Mouse (Mus musculus): ENCODE measurements at regions not wholly inside any gene's neighbourhood (a gene's known extent, or its start where the extent isn't known, plus 50 kb on each side); places are given as distances from the start of the nearest gene placed in this dataset.
"Not testable (repeated sequence)": the region's sequence is repeated elsewhere in the genome, so short reads cannot be mapped to it uniquely, and the experiment has no call there.

- DNase-seq (ENCODE audit: low read depth, low spot score), result no peak
These were observed 263.0 kb upstream of the Nfia start for GRCm38 (mm10) chr4:97509576-97509975.

GRCm38 (mm10) chr4:97505734-97506133 lies 266.8 kb upstream of the Nfia start:
- no peak for DNase-seq (ENCODE audit: low read depth, low spot score)

DNA sequence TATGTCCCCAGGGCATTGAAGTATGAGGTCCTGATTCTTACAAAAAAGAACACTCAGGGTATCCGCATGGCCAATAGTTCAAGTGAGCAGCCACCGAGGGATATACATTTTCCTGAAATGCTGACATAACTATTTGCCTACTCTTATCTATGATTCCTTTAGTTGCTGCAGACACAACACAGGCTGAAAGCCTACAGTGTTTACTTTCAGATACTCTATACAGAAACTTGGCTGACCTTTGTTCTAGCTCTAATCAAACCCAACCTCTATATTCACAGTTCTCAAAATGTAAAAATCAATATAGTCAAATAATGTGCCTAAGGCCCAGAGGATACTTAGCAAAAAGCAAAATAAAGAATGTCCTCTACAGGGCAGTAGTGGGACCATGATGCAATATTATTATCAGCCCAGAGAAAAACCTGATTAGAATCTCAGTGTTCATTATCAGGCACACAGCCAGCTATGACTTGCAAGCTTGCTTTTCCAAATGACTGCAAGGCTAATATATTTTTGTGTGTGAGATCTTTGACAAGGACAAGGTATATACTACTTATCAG lies 281.2 kb upstream of the Nfia start:
- DNase-seq (ENCODE audit: low read depth, low spot score), result no peak

GRCm38 (mm10) chr4:97486354-97486753 lies 286.2 kb upstream of the Nfia start:
- DNase-seq (ENCODE audit: low read depth, low spot score), result no peak

- DNase-seq (ENCODE audit: low read depth, low spot score), result no peak
These were observed 287.3 kb upstream of the Nfia start for GRCm38 (mm10) chr4:97485225-97485624.

DNA sequence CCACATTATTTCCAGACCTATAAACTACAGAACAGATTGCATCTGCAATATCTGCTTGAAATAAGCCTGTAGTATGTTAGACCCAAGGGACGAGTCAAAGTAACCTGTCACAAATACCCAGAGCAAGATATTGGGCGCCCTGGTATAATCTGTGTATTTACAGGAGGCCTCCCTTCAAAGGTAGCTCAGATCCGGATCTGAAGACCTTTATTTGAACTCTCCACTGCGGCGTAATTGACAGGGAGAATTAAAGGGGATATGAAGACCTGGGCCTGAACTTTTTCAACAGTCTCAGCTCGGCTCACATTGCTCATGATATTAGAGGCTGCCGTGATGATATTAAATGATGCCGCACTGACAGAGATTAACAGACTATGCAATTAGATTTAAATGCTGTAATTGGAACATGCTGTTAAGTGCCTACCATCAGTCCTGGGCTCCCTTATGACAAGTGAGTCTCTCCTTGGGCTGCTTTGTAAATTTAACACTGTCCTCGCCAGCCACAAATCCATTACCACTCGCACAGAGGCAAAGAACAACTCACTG lies 289.8 kb upstream of the Nfia start:
- no peak for DNase-seq (ENCODE audit: low read depth, low spot score)

DNA sequence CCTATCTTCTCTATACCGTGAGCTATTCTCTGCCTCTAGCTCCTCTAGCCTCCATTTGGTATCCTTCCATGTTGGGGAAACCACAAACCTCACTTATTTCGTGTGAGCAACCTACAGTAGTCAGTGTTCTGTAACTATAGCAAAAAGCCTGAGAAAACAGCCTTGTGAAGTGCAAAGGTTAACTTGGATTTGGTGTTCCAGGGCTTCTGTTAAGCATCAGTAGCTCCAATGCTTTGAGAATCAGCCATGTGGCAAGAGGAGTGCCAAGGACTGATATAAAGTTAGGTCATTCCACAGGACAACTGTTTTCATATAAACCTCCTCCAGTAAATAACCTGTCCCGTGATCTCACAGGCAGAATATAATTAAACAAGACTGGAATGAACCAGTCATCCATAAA lies 290.7 kb upstream of the Nfia start:
- no peak for DNase-seq (ENCODE audit: low read depth, low spot score)

DNA sequence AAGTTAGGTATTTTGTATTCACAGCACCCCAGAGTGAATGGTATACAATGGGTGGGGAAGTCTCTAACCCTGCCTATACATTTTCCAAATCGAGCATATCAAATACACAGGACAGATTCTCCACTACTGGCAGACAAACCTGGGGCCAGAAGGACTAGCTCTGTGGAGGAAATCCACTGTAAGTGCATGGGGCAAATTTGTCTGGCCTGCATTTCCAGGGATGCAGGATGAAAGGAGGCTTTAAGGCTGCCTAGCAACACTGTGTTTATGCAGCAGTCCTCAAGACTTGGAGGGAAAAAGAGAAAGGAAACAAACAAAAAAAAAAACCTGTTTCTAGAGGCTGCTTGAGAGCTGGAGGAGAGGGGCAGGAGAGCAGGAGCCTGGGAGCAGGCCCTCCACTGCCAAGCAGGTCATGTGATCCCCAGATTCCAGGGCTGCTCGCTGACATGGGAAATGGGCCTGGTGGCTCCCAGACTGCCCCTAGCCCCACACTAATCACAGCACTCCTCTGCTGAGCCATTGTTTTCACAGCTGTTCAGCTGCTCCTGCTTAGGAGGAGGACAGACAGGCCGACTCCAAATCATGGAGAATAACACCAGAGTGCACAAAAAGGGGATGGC lies 293.7 kb upstream of the Gm10192 start:
- DNase-seq (ENCODE audit: low read depth, low spot score), result peak; percentile 13

GRCm38 (mm10) chr4:97473492-97473891 lies 290.5 kb upstream of the Gm10192 start:
- not testable (repeated sequence) for DNase-seq (ENCODE audit: low read depth, low spot score)

GRCm38 (mm10) chr4:97465932-97466666 lies 283.1 kb upstream of the Gm10192 start:
- peak; percentile 74 for DNase-seq (ENCODE audit: low read depth, low spot score)

DNA sequence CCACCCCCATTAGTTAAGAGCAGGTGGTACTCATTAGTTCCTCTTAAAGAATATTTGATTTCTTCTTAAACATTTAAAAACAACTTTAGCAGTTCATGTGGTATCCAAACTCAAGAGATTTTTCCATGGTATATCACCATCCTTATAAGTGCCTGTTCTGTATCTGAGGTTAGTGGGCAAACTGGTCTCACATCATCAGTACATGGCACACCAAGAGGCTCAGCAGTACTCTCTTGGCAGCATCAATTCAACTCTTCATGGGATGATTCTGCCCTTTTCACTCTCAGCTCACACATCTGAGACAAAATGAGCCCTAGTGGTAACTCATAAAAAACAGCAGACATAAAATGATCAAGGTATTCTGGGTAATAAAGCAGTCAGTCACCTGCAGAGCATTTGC lies 282.6 kb upstream of the Gm10192 start:
- no peak for DNase-seq (ENCODE audit: low read depth, low spot score)

DNA sequence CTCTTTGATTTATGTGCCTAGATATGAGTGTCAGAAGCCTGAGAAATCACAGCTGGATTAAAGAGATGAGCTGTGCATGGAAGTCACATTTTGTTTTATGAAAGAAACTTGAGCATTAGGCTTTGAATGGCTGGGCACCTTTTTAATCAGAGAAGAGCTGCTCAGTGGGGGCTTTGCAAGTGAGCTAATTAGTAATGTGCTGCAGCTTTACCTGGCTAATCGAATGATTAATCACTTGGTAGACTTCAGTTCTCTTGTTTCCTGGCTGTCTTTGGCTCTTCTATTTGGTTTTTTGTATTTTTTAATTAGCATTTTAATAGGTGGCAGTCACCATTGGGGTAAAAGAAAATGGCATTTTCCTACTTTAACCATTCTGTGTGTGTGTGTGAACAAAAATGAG lies 278.2 kb upstream of the Gm10192 start:
- no peak for DNase-seq (ENCODE audit: low read depth, low spot score)

DNA sequence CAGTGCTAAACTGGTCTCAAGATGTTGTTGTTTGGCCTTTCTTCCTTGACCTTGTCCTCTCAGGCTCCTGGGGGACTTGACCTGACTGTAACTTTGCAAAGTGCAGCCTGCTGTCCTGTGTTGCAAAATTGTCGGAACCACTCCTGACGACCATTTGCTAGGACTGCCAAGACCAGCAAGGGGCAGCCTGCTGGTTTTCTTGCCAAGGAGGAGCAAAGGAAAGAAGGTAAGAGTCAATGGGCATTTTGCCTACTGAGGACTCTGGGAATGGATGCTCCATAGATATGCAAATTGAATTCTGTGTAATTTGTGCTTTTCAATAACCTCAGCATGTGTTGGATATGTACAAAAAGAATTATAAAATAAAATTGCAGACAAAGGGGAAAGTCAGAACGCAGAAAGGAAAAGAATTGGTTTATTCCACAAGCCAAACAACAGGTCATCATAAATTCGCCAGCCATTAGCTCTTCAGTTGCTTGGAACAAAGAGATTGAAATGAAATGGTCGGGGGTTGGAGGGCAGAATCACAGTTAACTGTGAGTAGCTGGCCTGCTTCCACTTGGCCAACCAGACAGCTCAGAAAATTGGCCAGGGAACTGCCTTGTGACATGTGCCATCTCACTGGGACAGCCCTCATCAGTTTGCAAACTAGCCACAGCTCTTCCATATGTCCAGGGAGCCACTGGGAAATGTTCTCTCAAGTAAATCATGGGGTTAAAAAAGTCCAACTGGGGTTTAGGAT lies 256.5 kb upstream of the Gm10192 start:
- DNase-seq (ENCODE audit: low read depth, low spot score), result no peak

GRCm38 (mm10) chr4:97432681-97433080 lies 249.7 kb upstream of the Gm10192 start:
- DNase-seq (ENCODE audit: low read depth, low spot score), result no peak

GRCm38 (mm10) chr4:97432094-97432493 lies 249.1 kb upstream of the Gm10192 start:
- no peak for DNase-seq (ENCODE audit: low read depth, low spot score)

DNA sequence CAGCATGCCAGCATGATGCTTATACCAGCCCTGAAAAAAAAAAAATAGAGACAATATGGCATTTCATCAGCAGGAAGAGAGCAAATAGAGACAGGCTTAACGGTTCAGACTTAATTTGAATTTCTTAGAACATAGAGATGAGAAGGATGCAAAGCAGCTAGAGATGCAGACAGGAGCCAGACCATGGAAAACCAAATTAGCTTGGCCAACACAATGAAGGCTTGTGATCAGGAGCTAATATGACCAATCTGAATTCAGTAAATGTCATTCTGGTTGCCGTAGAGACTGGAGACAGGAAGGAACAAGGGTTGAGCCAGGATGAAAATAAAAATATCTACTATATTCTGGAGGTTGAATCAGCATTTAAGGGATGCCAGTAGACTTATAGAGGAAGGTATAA lies 248.3 kb upstream of the Gm10192 start:
- DNase-seq (ENCODE audit: low read depth, low spot score), result no peak

GRCm38 (mm10) chr4:97419845-97420244 lies 236.9 kb upstream of the Gm10192 start:
- no peak for DNase-seq (ENCODE audit: low read depth, low spot score)

DNA sequence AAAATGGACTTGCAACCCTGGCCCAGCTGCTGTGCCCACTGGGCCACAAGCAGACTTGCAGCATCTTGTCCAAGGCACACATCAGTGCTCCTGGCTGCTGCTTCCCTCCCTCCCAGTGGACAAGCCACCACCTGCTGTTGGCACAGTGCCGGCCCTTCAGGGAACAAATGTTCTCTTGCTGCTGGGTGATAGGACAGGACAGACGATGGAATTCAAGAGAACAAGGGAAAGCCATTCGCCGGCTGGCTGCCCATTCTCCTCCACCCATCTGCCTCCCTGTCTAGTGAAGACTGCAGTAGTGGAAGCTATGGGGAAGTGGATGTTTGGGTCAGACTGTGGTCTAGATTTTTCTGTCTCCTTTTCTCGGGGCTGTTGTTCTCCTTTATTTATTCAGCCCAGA lies 235.7 kb upstream of the Gm10192 start:
- DNase-seq (ENCODE audit: low read depth, low spot score), result peak; percentile 2

DNA sequence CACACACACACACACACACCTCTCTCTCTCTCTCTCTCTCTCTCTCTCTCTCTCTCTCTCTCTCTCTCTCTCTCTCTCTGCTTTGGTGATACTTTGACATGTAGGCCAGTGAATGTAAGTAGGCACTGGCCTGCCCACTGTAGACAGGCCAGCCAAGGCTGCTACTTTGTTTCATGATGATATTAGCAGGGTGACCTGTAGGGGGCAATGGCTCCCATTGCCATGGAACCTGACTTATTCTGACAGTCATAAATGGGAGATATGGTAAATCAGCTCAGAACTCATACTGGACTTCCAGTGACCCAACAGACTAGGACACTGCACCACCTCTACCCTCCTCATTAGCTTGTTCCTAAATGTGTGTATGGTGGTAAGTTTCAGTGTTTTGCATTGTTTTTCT lies 235.0 kb upstream of the Gm10192 start:
- peak; percentile 5 for DNase-seq (ENCODE audit: low read depth, low spot score)

DNA sequence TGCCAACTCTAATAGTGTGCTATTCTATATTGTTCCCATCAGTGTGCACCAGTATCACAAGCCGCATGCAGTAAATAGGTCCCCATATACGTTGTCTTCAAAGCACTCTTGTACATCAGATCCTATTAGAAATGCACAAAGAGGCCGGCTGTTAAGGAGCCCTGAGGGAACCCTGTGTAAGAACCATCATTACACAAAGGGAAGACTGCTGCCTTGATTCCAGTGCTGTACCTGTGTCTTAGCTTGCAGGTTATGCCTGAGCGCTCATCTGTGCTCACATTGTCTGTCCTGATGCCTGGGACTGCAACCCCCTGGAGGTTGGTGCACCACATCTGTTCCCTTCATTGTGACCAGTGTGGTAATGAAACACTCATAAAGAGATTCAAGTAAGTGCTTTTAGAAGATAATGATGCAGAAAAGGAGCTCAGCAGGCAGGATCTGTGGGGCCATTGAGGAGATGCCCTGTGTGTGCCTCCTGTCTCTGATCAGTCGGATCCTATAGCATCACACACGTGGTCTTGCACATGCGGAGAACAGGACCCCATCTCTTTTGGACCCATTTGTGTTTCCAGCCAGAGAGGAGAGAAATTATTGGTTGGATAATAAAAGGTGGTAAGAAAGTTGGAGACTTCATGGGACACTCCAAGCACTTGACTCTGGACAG lies 225.8 kb upstream of the Gm10192 start:
- no peak for DNase-seq (ENCODE audit: low read depth, low spot score)

- DNase-seq (ENCODE audit: low read depth, low spot score), result no peak
These were observed 211.8 kb upstream of the Gm10192 start for GRCm38 (mm10) chr4:97394697-97395280.

Data from ZHBTc4 (cell line).